Mouse (Mus musculus) stomach, embryonic 16.5 days (tissue): ENCODE results near the gene Dock10. TPM values are rescaled to one million over a fixed set of nuclear protein-coding genes. Genes with fewer than 3 reads are reported as not detected.

Source experiments
- ATAC-seq: fragments of 200-750 bp; cut with Nextera tagmentation; 2 replicates; pipeline ENCODE4 v1.8.0; 2017; ENCODE audit warnings: moderate number of reproducible peaks, moderate TSS enrichment; ENCODE audit not compliant: insufficient read depth, low FRiP score
- H3K27ac ChIP-seq: fragments of 300-500 bp; sonication (generic); 2 replicates; pipeline ENCODE4 v1.5.1; 2014; ENCODE audit warnings: low read length
- H3K27me3 ChIP-seq: fragments of 300-500 bp; sonication (generic); 2 replicates; pipeline ENCODE4 v1.6.1; 2014; ENCODE audit warnings: low read length, control low read depth, mixed read lengths; ENCODE audit not compliant: control insufficient read depth, insufficient read depth
- H3K36me3 ChIP-seq: fragments of 300-500 bp; sonication (generic); 2 replicates; pipeline ENCODE4 v1.6.1; 2014; ENCODE audit warnings: low read length; ENCODE audit not compliant: control insufficient read depth, insufficient read depth
- H3K4me1 ChIP-seq: fragments of 300-500 bp; sonication (generic); 2 replicates; pipeline ENCODE4 v1.6.1; 2014; ENCODE audit warnings: low read length, control low read depth, mixed read lengths; ENCODE audit not compliant: control insufficient read depth, insufficient read depth
- H3K4me2 ChIP-seq: fragments of 300-500 bp; sonication (generic); 2 replicates; pipeline ENCODE4 v1.6.1; 2014; ENCODE audit warnings: low read depth, low read length, mixed read lengths
- H3K4me3 ChIP-seq: fragments of 300-500 bp; sonication (generic); replicated peaks from 2 replicates; pipeline ENCODE4 v1.5.1; 2014; ENCODE audit warnings: mild to moderate bottlenecking, low read length
- H3K9ac ChIP-seq: fragments of 300-500 bp; sonication (generic); 2 replicates; pipeline ENCODE4 v1.6.1; 2014; ENCODE audit warnings: low read length
- H3K9me3 ChIP-seq: fragments of 300-500 bp; sonication (generic); replicated peaks from 2 replicates; pipeline ENCODE4 v1.6.1; 2016; ENCODE audit warnings: low read length, control low read depth; ENCODE audit not compliant: control insufficient read depth
- WGBS: fragments of 180-500 bp; shearing (Covaris S2); extraction: QIAGEN DNeasy Blood & Tissue Kit; methylation state at CpG from one replicate; pipeline ENCODE4 v1.1.7; 2014; 5-methylcytosine and 5-hydroxymethylcytosine counted together
- polyA plus RNA-seq: library from polyadenylated mRNA; unstranded; fragments of >200 nt; fragmentation: Nextera tagmentation; extraction: Ambion mirVana; gene quantifications from 2 replicates; pipeline ENCODE4 v1.2.1, GENCODE M21; 2015

Gene Dock10
- polyA plus RNA-seq, 1 experiment from 2014 or later = 8.1 TPM

- Histone ChIP-seq H3K4me1 (no peaks in the 10 kb centered on the region), H3K4me2 (no peak overlapping the region), H3K27me3 (no peaks in the 10 kb centered on the region), H3K9me3 (no peaks in the 10 kb centered on the region), H3K4me3 (no peak overlapping the region), H3K9ac (no peak overlapping the region), H3K27ac (no peak overlapping the region), H3K36me3 (no peaks in the 10 kb centered on the region)
- ATAC-seq = no peak
Observed at GRCm38 (mm10) chr1:80459477-80459876, 298.9 kb downstream of the Dock10 start.

- H3K9ac ChIP-seq = no peak overlapping the region
- no peak overlapping the region for H3K4me2 ChIP-seq
- H3K4me1 ChIP-seq = no peaks in the 10 kb centered on the region
- no peaks in the 10 kb centered on the region for H3K9me3 ChIP-seq
- H3K36me3 ChIP-seq = no peaks in the 10 kb centered on the region
- no peaks in the 10 kb centered on the region for H3K27me3 ChIP-seq
- 71% methylated on average over 2 of the region's 2 CpGs for WGBS
- no peak for ATAC-seq
- no peak overlapping the region for H3K4me3 ChIP-seq
- H3K27ac ChIP-seq = no peak overlapping the region
Observed at GRCm38 (mm10) chr1:80453971-80454370, 304.4 kb downstream of the Dock10 start.

GRCm38 (mm10) chr1:80451914-80452549, 306.3 kb downstream of the Dock10 start:
- Histone ChIP-seq H3K36me3 (no peaks in the 10 kb centered on the region), H3K27me3 (no peaks in the 10 kb centered on the region), H3K4me2 (no peak overlapping the region), H3K4me3 (no peak overlapping the region), H3K9me3 (no peaks in the 10 kb centered on the region), H3K27ac (no peak overlapping the region), H3K4me1 (no peaks in the 10 kb centered on the region), H3K9ac (no peak overlapping the region)
- 76% methylated on average over 1 of the region's 1 CpGs for WGBS
- no peak for ATAC-seq
